Mouse (Mus musculus) kidney, embryonic 15.5 days (tissue): ENCODE results near the gene Olfr556. TPM values are rescaled to one million over a fixed set of nuclear protein-coding genes. Genes with fewer than 3 reads are reported as not detected.

Experiments used
- ATAC-seq: fragments of 200-750 bp; cut with Nextera tagmentation; replicated peaks from 2 replicates; pipeline ENCODE4 v1.8.0; 2017; ENCODE audit warnings: moderate TSS enrichment; ENCODE audit not compliant: low FRiP score
- H3K27ac ChIP-seq: fragments of 300-500 bp; sonication (generic); 2 replicates; pipeline ENCODE4 v1.5.1; 2015; ENCODE audit warnings: mild to moderate bottlenecking, inconsistent platforms
- H3K27me3 ChIP-seq: fragments of 300-500 bp; sonication (generic); 2 replicates; pipeline ENCODE4 v1.6.1; 2015; ENCODE audit warnings: inconsistent platforms
- H3K36me3 ChIP-seq: fragments of 300-500 bp; sonication (generic); 2 replicates; pipeline ENCODE4 v1.6.1; 2015; ENCODE audit warnings: inconsistent platforms
- H3K4me1 ChIP-seq: fragments of 300-500 bp; sonication (generic); 2 replicates; pipeline ENCODE4 v1.6.1; 2015; ENCODE audit warnings: inconsistent platforms
- H3K4me2 ChIP-seq: fragments of 300-500 bp; sonication (generic); 2 replicates; pipeline ENCODE4 v1.6.1; 2015; ENCODE audit warnings: moderate library complexity, mild to moderate bottlenecking, inconsistent platforms
- H3K4me3 ChIP-seq: fragments of 300-500 bp; sonication (generic); replicated peaks from 2 replicates; pipeline ENCODE4 v1.5.1; 2015; ENCODE audit warnings: mild to moderate bottlenecking, inconsistent platforms
- H3K9ac ChIP-seq: fragments of 300-500 bp; sonication (generic); 2 replicates; pipeline ENCODE4 v1.6.1; 2015; ENCODE audit warnings: mild to moderate bottlenecking, inconsistent platforms
- H3K9me3 ChIP-seq: fragments of 300-500 bp; sonication (generic); replicated peaks from 2 replicates; pipeline ENCODE4 v1.6.1; 2016; ENCODE audit warnings: inconsistent platforms
- WGBS: fragments of 180-500 bp; shearing (Covaris S2); methylation state at CpG from one replicate; pipeline ENCODE4 v1.1.7; 2015; ENCODE audit warnings: mixed read lengths; 5-methylcytosine and 5-hydroxymethylcytosine counted together
- polyA plus RNA-seq: library from polyadenylated mRNA; unstranded; fragments of >200 nt; fragmentation: Nextera tagmentation; extraction: Ambion mirVana; gene quantifications from 2 replicates; pipeline ENCODE4 v1.2.1, GENCODE M21; 2015

Olfr556 gene
- polyA plus RNA-seq, 1 experiment from 2014 or later, result not detected

DNA sequence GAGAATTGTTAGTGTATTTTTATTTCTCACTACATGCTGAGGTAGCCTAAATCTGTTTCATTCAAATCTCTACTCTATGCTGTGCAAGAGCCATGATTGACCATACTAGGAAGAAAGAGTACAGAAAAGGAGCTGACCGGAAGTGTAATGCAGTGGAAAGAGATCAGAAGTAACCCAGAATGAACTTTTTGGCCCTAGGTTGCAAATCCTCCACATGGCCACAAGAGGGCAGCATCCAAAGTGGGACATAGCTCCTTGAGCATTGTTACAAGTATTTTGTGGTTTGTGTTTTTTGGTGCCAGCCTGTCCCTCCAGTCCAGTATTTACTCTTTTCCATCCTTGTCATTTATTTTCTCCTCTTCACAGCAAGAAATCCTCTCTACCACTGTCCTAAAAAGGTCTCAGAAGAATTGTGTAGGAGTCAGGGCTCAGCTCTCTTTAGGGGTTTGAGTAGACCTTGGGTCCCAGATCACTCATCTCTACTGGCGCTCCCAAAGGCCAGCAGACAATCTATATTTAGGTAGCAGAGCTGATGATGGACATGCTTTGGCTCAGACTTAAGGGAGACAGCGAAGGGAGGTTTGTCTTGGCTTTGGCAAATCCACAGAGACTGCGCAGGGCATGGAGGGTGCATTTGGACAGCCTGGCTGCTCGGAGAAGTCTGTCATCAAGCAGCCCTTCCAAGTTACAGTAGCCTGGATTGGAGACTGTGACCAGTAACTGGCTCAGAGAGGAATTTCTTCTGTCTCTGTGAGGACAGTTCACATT lies 30.8 kb downstream of the Olfr556 start, which contains the start of gene Olfr557:
Olfr557 (plus strand) TSS at position 553 of the 768 bp plus-strand sequence.
- Histone ChIP-seq H3K9ac (no peak within 1 kb of the TSS), H3K27ac (no peak within 1 kb of the TSS), H3K36me3 (no peaks in the 10 kb centered on the region), H3K4me3 (no peak within 1 kb of the TSS), H3K9me3 (no peaks in the 10 kb centered on the region), H3K4me1 (no peaks in the 10 kb centered on the region), H3K27me3 (no peaks in the 10 kb centered on the region; the same call in 1 of the 2 replicates), H3K4me2 (no peak within 1 kb of the TSS)
- 75% methylated on average over 5 of the region's 5 CpGs for WGBS
- no peak for ATAC-seq

DNA sequence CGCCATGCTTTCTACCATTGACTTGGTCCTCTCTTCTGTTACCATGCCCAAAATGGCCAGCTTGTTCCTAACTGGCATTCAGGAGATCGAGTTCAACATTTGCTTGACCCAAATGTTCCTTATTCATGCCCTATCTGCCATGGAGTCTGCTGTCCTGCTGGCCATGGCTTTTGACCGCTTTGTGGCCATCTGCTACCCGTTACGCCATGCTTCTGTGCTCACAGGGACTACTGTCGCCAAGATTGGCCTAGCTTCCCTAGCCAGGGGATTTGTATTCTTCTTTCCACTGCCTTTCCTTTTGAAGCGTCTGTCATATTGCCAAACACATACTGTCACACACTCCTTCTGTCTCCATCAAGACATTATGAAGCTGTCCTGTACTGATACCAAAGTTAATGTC lies 33.8 kb downstream of the Olfr556 start:
- no peaks in the 10 kb centered on the region; the same call in 1 of the 2 replicates for H3K27me3 ChIP-seq
- H3K27ac ChIP-seq, result no peak overlapping the region
- H3K4me2 ChIP-seq, result no peak overlapping the region
- no peaks in the 10 kb centered on the region for H3K4me1 ChIP-seq
- no peak overlapping the region for H3K4me3 ChIP-seq
- WGBS, result 90% methylated on average over 7 of the region's 7 CpGs
- H3K9me3 ChIP-seq, result no peaks in the 10 kb centered on the region
- no peak for ATAC-seq
- H3K9ac ChIP-seq, result no peak overlapping the region
- no peaks in the 10 kb centered on the region for H3K36me3 ChIP-seq

DNA sequence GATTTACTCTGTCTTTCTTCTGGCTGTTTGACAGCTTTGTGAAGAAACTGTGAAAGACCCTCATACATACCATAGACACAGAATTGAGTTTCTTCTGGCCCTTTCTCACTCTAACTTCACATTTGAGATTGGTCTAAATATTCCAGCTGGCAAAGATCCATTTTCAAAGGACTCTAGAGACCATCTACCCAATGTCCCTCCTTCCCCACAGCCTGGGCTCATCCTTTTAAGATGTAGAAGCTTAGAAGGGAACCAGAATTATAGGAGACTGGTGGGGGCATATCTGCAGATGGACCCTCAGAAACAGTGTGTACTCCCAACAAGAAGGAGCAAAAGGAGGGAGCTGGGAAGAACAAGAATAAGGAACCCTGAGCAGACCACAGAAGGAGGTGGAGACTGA lies 37.2 kb downstream of the Olfr556 start, which contains the start of gene Olfr558:
Olfr558 (plus strand) TSS at position 301 of the 400 bp plus-strand sequence.
- Histone ChIP-seq H3K4me2 (no peak within 1 kb of the TSS), H3K27ac (no peak within 1 kb of the TSS), H3K4me1 (no peaks in the 10 kb centered on the region), H3K27me3 (no peaks in the 10 kb centered on the region), H3K4me3 (no peak within 1 kb of the TSS), H3K36me3 (no peaks in the 10 kb centered on the region), H3K9me3 (no peaks in the 10 kb centered on the region), H3K9ac (no peak within 1 kb of the TSS)
- ATAC-seq, result no peak

DNA sequence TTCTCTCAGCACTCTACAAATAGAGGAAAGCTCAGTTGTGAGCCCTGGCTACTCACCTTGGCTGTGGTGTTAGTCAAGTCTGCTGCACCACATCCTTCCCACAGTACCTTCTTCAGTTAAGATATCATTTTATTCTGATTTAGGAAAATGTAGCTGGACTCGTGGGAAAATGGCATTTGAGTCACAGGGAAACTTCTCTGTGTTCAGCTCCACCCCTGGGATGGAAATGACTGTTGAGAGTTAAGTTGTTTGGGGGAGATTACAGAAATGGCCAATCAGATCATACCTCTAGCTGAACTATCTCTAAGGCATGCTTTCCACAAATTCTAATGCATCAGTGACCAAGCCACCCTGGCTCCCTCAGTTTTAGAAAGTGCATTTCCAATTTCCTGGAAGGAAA lies 54.3 kb downstream of the Olfr556 start, which contains the start of gene Olfr33:
Olfr33 (minus strand) TSS at position 101 of the 400 bp plus-strand sequence.
- Histone ChIP-seq H3K9ac (no peak within 1 kb of the TSS), H3K4me2 (no peak within 1 kb of the TSS), H3K27ac (no peak within 1 kb of the TSS), H3K27me3 (no peaks in the 10 kb centered on the region), H3K36me3 (no peaks in the 10 kb centered on the region), H3K4me1 (no peaks in the 10 kb centered on the region), H3K9me3 (no peaks in the 10 kb centered on the region), H3K4me3 (no peak within 1 kb of the TSS)
- no peak for ATAC-seq
- 48% methylated on average over 1 of the region's 1 CpGs for WGBS

Other genes starting within 250 kb of the Olfr556 start
- gene Rrm1, start 223.2 kb upstream of the Olfr556 start, polyA plus RNA-seq, result 155 and 159 TPM in 2 replicates
- 0.38 and 0.48 TPM in 2 replicates for gene Olfr543, start 183.2 kb upstream of the Olfr556 start, polyA plus RNA-seq
- gene Olfr544, start 176.6 kb upstream of the Olfr556 start, polyA plus RNA-seq, result 0.09 TPM in 1 of 2 replicates, not detected in the other
- 0.09 and 0.16 TPM in 2 replicates for gene Olfr545, start 165.3 kb upstream of the Olfr556 start, polyA plus RNA-seq
- gene Olfr547, start 130.2 kb upstream of the Olfr556 start, polyA plus RNA-seq, result not detected in 2 replicates
- gene Olfr548-ps1, start 124.0 kb upstream of the Olfr556 start, polyA plus RNA-seq, result not detected in 2 replicates
- gene Olfr549, start 115.0 kb upstream of the Olfr556 start, polyA plus RNA-seq, result not detected in 2 replicates
- 0.17 and 0.44 TPM in 2 replicates for gene Trim21, start 99.4 kb upstream of the Olfr556 start, polyA plus RNA-seq
- not detected in 2 replicates for gene Olfr550, start 93.5 kb upstream of the Olfr556 start, polyA plus RNA-seq
- gene Olfr551, start 73.0 kb upstream of the Olfr556 start, polyA plus RNA-seq, result not detected in 2 replicates
- not detected in 2 replicates for gene Olfr552, start 67.1 kb upstream of the Olfr556 start, polyA plus RNA-seq
- gene Olfr553, start 46.7 kb upstream of the Olfr556 start, polyA plus RNA-seq, result not detected in 2 replicates
- not detected in 2 replicates for gene Olfr554, start 26.5 kb upstream of the Olfr556 start, polyA plus RNA-seq
- not detected in 2 replicates for gene Olfr555, start 6.1 kb upstream of the Olfr556 start, polyA plus RNA-seq
- gene Trim68, start 22.4 kb downstream of the Olfr556 start, polyA plus RNA-seq, result 13.0 and 15.5 TPM in 2 replicates
- gene Olfr557, start 31.0 kb downstream of the Olfr556 start, polyA plus RNA-seq, result not detected in 2 replicates
- gene Olfr558, start 37.3 kb downstream of the Olfr556 start, polyA plus RNA-seq, result 0.78 and 0.81 TPM in 2 replicates
- not detected in 2 replicates for gene Olfr33, start 54.2 kb downstream of the Olfr556 start, polyA plus RNA-seq
- gene Olfr559, start 62.6 kb downstream of the Olfr556 start, polyA plus RNA-seq, result not detected in 2 replicates
- not detected in 2 replicates for gene Olfr560, start 94.5 kb downstream of the Olfr556 start, polyA plus RNA-seq
- gene Olfr78, start 94.6 kb downstream of the Olfr556 start, polyA plus RNA-seq, result 0.27 and 0.48 TPM in 2 replicates
- not detected in 2 replicates for gene Olfr561, start 106.3 kb downstream of the Olfr556 start, polyA plus RNA-seq
- not detected in 2 replicates for gene Olfr564, start 138.6 kb downstream of the Olfr556 start, polyA plus RNA-seq
- gene Olfr566, start 193.9 kb downstream of the Olfr556 start, polyA plus RNA-seq, result not detected in 2 replicates
- gene Olfr568, start 212.2 kb downstream of the Olfr556 start, polyA plus RNA-seq, result not detected in 2 replicates
- gene Olfr569, start 226.0 kb downstream of the Olfr556 start, polyA plus RNA-seq, result not detected in 2 replicates
- gene Olfr570, start 229.7 kb downstream of the Olfr556 start, polyA plus RNA-seq, result not detected in 2 replicates